21 mouse cellular contexts compared by ENCODE assay signal in the genomic region with DNA sequence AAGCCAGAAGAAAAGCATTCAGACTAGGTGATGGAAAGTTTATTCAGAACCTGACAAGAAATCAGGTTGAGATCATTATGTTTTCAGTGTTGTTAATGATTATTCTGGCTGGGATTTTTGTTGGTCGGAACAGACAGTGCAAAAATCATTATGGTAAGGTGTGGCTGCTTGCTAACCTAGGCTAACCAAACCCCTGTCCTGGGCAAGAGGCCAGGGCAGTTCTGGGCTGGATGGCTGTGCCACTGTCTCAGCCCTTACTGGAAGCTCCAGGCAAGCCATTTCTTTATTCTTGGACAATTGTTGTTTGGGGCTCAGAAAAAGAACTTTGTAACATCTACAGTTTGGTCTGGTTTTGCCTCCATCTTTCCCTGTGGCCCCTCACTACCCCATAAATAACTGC. TPM values are rescaled to one million over a fixed set of nuclear protein-coding genes. Genes with fewer than 3 reads are reported as not detected.
"Had no signal": no experiment of that assay in that cellular context is flagged by ENCODE, and none has a peak within 500 bp of the region (broad histone marks: within the 10 kb centered on the region; RNA-seq: fewer than 3 reads in every experiment).

No protein-coding gene starts in this region.

- H3K36me3 ChIP-seq: limb, embryonic 10.5 days; limb, embryonic 13.5 days; liver, embryonic 13.5 days; midbrain, embryonic 12.5 days; neural tube, embryonic 13.5 days; stomach, embryonic 15.5 days had no signal

- H3K9ac ChIP-seq: limb, embryonic 13.5 days; liver, embryonic 13.5 days; lung, embryonic 14.5 days; midbrain, embryonic 12.5 days; neural tube, embryonic 13.5 days; stomach, embryonic 15.5 days had no signal

- H3K9me3 ChIP-seq: limb, embryonic 10.5 days; limb, embryonic 13.5 days; liver, embryonic 13.5 days; midbrain, embryonic 12.5 days; neural tube, embryonic 13.5 days; stomach, embryonic 15.5 days had no signal

- H3K4me1 ChIP-seq: limb, embryonic 10.5 days; limb, embryonic 13.5 days; liver, embryonic 13.5 days; midbrain, embryonic 12.5 days; neural tube, embryonic 13.5 days; stomach, embryonic 15.5 days had no signal

- H3K4me2 ChIP-seq: limb, embryonic 13.5 days; liver, embryonic 13.5 days; lung, embryonic 14.5 days; midbrain, embryonic 12.5 days; neural tube, embryonic 13.5 days; stomach, embryonic 15.5 days had no signal

- H3K4me3 ChIP-seq: layer of hippocampus, adult 2 months; limb, embryonic 10.5 days; limb, embryonic 13.5 days; liver, embryonic 13.5 days; midbrain, embryonic 12.5 days; myocyte; neural tube, embryonic 13.5 days; stomach, embryonic 15.5 days had no signal

- DNase-seq: layer of hippocampus, adult 9-11 months; liver; liver, embryonic 13.5 days; lung, embryonic 14.5 days; retina, postnatal 1 day; right cerebral cortex, postnatal 25 days; spleen, adult 18-20 months; thymus, postnatal 25 days had no signal

- H3K27me3 ChIP-seq: limb, embryonic 13.5 days; liver, embryonic 13.5 days; midbrain, embryonic 12.5 days; neural tube, embryonic 13.5 days; stomach, embryonic 15.5 days had no signal

- ATAC-seq: intestine, postnatal 0 days; lung, postnatal 0 days; midbrain, embryonic 16.5 days had no signal

- H3K27ac ChIP-seq: layer of hippocampus, adult 2 months; limb, embryonic 10.5 days; limb, embryonic 13.5 days; liver, embryonic 13.5 days; macrophage; midbrain, embryonic 12.5 days; neural tube, embryonic 13.5 days; stomach, embryonic 15.5 days had no signal

RNA-seq across cellular contexts. Expression of a gene that starts 17.9 kb away (rescaled TPM):
- polyA plus RNA-seq: intestine, postnatal 0 days; large intestine, adult 2 months; limb, embryonic 10.5 days; limb, embryonic 13.5 days; liver, embryonic 13.5 days; liver, embryonic 16.5 days; lung, embryonic 14.5 days; lung, postnatal 0 days; macrophage; midbrain, embryonic 12.5 days; midbrain, embryonic 16.5 days; myocyte had no signal

RNA-seq across cellular contexts. Expression of a gene that starts 41.9 kb away (rescaled TPM):
- polyA plus RNA-seq: limb, embryonic 10.5 days; limb, embryonic 13.5 days; liver, embryonic 13.5 days; liver, embryonic 16.5 days; lung, embryonic 14.5 days; macrophage; midbrain, embryonic 12.5 days had no signal
